Mouse (Mus musculus) left cerebral cortex, adult 11 months (tissue): ENCODE measurements around the gene Nfic.

Experiments used
- DNase-seq: peaks from one replicate; pipeline ENCODE4 v3.0.0; 2022; ENCODE audit warnings: low spot score

Gene Nfic

GRCm38 (mm10) chr10:81404082-81404481, 51.4 kb downstream of the Nfic start:
- no peak for DNase-seq

DNA sequence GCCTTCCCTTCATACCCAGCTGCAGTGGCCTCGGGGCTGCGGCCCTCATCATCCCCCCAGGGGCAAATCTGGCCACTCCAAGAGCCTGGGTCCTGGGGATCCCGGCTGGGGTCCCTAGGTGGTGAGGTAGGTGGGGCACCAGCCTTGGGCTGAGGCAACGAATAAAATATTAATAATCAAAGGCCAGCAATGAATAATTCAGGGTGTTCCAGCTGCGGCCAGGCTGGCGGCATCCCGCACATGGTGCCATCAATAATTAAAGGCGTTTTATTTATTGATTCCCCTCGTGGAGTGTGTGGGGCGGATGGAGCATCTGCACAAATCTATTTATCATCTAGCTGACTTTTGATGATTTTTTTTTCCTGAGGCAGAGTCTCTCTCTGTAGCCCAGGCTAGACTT, 51.9 kb downstream of the Nfic start:
- no peak for DNase-seq

- no peak for DNase-seq
Measured at GRCm38 (mm10) chr10:81402227-81402765, 53.1 kb downstream of the Nfic start.

DNA sequence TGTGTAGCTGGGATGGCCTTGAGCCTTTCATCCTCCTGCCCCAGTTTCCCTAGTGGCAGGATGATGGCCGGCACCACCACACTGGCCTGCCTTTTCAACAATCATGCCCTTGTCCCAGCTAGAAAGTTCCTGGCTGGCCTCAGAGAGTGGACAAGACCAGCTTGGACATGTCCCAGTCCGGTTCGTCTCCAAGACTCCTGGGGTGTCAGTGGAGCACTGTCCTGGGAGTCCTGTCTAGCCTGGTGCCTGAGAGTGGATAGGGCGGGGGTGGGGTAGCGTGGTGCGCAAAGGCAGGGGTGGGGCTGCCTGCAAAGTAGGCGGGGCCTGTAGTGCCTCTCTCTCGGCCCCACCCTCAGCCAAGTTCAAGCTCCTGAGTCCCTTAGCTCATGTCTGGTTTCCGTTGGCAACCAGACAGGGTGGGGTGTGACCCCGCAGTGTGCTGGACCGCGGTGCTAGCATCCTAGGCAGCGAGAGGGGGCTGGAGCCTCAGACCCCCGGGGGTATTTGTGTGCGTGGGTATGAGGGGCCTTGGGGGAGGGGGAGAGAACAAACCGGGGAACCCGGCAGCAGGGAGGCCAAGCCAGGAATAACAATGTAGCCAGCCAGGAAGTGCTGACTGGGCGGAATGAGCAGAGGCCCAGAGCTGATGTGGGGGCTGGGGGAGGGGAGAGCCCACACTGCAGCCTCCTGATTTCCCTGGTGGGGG, 53.8 kb downstream of the Nfic start:
- DNase-seq: no peak

- no peak for DNase-seq
Measured at GRCm38 (mm10) chr10:81401205-81401520, 54.3 kb downstream of the Nfic start.

GRCm38 (mm10) chr10:81400371-81401204, 54.8 kb downstream of the Nfic start:
- no peak for DNase-seq

- DNase-seq: no peak
Measured at GRCm38 (mm10) chr10:81399798-81400308, 55.6 kb downstream of the Nfic start.

- no peak for DNase-seq
Measured at GRCm38 (mm10) chr10:81399296-81399695, 56.1 kb downstream of the Nfic start.

DNA sequence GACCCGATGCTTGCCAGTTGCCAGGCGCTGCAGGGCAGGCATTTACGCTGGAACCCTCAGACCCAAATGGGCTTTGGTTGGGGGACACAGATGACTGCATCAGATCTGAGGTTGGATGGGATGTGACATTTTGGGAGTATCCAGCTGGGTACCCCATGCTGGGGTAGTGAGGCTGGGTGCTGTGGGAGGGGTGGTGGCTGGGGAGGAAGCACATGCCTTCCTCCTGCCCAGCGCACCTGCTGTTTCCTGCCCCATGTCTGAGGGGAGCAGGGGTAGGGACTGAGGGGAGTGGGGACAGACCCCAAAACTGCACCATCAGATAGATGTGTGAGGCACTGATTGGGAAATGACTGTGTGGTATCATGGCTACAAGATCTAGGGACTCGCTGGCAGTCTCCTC, 58.7 kb downstream of the Nfic start:
- no peak for DNase-seq

DNA sequence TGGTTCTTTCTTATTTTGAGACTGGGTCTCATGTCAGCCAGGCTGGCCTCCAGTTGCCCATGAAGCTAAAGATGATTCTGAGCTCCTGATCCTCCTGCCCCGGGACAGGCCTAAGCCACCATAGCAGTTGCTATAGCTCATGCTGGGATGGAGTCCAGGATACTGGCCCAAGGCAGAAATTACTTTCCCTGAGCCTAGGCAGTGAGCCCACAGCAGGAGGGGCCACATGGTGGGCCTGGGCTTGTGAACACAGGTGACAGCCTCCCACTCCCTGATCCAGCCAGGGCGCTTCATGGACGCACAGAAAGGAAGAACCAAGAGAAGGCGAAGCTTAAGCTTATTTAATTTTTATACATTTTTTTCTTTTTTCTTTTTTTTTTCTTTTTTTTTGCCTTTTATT, 59.6 kb downstream of the Nfic start:
- DNase-seq: no peak

DNA sequence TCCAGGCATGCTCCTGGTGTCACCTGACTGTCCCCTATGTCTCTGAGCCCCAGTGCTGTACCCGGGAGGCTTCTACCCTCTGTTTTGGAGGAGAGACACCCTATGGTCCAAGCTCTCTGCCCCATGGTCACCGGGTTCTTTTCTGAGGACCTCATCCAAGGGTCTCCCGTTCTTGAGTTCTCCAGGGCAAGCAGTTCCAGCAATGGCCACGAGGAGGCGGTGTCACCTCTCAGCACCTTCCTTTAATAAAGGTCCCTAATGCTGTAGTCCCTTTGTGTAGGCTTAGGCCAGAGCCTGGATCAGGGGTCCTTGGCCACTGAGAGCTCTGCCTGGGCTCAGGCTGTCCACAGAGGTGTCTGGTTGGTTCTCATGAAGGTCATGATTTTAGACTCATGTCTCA, 60.3 kb downstream of the Nfic start:
- DNase-seq: no peak

DNA sequence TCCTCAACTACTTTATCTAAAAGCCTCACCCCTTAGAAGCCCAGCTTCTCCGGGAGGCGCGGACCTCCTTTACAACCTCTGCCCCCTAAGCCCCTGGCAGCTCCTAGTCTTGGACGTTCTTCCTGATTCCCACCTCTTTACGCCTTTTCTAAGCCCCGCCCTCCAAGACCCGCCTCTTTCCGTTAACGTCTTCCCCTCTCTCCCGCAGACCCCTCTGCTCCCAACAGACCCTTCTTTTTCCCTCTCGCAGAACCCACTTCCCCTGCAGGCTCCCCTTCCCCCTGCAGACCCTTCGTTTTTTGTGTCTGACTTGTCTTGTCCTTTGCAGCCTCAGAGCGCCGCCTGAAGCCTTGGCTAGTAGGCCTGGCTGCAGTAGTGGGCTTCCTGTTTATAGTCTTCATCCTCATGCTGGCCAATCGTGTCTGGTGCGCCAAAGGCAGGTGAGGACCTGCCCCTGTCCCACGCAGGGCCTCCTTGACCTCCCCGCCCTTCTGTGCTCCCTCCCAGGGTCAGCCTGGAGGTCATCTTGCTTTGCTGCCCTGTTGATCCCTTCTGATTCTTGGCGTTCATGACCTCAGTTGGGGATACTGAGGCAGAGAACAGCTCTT, 61.9 kb downstream of the Nfic start:
- no peak for DNase-seq

- DNase-seq: no peak
Measured at GRCm38 (mm10) chr10:81392781-81393185, 62.7 kb downstream of the Nfic start, which contains the start of gene Smim24. Gene Smim24 (plus strand): TSS chr10:81393051.

GRCm38 (mm10) chr10:81392270-81392669, 63.2 kb downstream of the Nfic start:
- DNase-seq: no peak

DNA sequence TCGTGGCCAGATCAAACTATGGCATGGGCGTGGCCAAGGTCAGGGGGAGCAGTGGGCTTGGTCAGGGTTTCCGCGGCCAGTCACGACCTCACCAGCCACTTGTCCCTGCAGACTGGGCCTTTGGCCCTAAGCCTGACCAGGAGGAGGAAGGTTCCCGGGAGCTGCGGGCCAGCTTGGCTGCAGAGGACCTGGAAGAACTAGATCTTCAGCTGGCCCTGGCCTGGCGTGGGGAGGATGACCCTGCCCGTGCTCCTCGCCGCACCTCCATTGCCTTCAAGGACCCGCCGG, 64.8 kb downstream of the Nfic start:
- DNase-seq: no peak

DNA sequence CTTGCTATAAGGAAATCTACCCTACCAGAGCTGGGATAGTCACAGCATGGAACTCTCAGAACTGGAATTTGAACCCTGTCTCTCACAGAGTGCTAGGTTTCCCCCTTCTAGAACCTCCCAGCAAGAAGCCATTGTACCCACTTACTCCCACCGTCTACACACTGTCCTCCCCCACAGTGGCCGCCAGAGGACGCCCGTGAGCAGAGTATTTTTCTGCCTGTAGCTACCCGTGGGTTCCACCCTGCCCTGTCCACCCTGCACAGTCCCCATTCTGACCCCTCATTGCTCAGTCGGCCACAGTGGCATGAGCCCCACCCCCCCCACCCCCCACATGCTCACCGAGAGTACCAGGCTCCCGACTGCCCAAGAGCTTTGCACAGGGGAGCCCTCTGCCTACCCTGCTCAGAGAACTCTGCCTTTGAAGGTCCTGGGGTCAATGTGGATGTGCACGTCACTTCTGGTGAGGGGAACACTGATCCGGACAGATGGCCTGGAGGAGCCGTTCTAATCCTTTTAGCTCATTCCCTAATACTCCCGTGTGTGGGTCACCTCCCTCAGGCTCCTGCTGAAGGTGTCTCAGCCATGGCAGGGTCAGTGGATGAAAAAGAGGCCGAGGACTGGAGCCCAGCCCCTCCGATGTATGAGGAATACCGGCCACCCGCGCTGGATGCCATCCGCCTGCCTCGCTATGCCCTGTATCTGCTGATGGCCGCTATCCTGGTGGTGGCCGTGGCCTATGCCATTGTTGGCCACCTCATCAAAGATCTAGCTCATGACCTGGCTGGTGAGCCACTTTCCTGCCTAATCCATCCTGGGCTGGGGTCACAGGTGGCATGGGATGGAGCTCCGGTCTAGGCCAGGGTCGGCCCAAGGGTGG, 65.4 kb downstream of the Nfic start:
- DNase-seq: no peak

GRCm38 (mm10) chr10:81389373-81389772, 66.1 kb downstream of the Nfic start:
- DNase-seq: no peak

DNA sequence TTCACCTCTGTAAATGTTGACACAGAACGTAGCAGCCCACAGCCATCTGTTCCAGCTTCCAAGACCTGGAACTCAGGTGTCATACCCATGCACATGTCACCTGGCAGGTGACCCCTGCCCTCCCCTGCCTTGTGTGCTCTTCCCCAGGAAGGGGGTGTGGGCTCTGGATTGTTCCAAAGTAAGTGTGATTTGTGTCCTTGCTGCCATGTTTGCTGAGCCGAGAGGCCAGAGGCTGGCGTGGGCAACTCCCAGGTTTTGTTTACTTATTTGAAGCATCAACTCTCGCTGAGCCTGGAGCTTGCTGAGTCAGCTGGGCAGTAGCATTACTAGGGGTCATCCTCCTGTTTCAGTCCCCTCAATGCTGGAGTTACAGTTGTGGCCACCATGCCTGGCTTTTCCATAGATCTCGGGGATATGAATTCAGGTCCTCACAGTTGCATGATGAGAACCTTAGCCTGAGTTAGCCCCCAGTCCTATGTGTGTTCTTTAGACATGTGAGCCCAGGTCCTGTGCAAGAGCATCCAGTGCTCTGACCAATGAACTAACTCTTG, 66.9 kb downstream of the Nfic start, which contains the start of gene Gm48552:
Gene Gm48552 (plus strand): TSS at position 501 of the 551 bp plus-strand sequence.
- DNase-seq: no peak

DNA sequence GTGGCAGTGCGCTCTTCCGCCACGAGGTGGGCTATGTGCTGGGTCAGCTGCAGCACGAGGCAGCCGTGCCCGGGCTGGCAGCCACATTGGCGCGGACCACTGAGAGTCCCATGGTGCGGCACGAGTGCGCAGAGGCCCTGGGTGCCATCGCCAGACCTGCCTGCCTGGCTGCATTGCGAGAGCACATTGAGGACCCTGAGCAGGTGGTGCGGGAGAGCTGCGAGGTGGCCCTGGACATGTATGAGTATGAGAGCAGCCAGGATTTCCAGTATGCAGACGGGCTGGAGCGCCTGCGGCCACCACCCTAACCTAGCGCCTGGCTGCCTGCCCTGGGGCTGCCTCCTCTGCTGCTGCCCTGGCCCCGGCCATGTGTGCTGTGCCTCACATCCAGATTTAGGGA, 67.7 kb downstream of the Nfic start:
- DNase-seq: no peak

DNA sequence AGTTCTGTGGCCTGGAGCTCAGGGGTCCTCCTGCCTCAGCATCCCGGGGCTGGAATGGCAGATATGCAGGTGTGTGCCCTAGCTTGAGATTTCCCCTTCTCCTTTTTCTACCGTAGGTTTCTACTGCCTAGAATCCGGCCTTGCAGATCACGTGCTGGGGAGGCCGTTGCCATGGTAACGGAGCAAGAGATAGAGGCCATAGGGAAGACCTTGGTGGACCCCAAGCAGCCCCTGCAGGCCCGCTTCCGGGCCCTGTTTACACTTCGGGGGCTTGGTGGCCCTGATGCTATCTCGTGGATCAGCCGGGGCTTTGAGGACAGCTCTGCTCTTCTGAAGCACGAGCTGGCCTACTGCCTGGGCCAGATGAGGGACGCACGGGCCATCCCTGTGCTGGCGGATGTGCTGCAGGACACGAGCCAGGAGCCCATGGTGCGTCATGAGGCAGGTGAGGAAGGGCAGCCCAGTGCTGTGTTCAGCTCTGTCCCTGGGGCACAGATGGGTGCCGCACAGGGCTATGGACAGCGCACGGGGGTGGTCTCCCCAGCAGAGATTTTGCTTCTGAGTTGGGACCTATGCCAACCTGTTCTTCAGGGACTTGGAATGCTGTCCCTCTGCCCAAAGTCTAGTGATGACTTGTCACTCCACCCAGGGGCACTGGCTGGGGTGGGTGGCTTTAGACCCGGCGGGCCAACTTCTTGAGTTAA, 69.7 kb downstream of the Nfic start:
- DNase-seq: no peak

- DNase-seq: no peak
Measured at GRCm38 (mm10) chr10:81384605-81384982, 70.8 kb downstream of the Nfic start.
